Mouse (Mus musculus) urinary bladder, postnatal 0 days (tissue): ENCODE results near the gene Kctd6. TPM values are rescaled to one million over a fixed set of nuclear protein-coding genes. Genes with fewer than 3 reads are reported as not detected.

Source experiments
- polyA plus RNA-seq: library from polyadenylated mRNA; unstranded; fragments of >200 nt; fragmentation: Nextera tagmentation; extraction: Ambion mirVana; gene quantifications from 2 replicates; pipeline ENCODE4 v1.2.1, GENCODE M21; 2015

Gene Kctd6
- polyA plus RNA-seq = 11.6 and 12.2 TPM in 2 replicates

GRCm38 (mm10) chr14:8213803-8214224, at the start of gene Kctd6:
TSS of gene Kctd6 (plus strand) at chr14:8214140.

GRCm38 (mm10) chr14:8172507-8173410, 41.2 kb upstream of the Kctd6 start, which contains the start of gene Pdhb:
TSS of gene Pdhb (minus strand) at chr14:8173025.

GRCm38 (mm10) chr14:8259166-8259565, 45.2 kb downstream of the Kctd6 start, which contains the start of gene Acox2:
TSS of gene Acox2 (minus strand) at chr14:8259353.

Other genes with a start within 250 kb of the Kctd6 start
- gene Dnase1l3, start 219.6 kb upstream of the Kctd6 start, polyA plus RNA-seq = 1.2 TPM in 2 replicates
- gene Abhd6, start 211.2 kb upstream of the Kctd6 start, polyA plus RNA-seq = 15.3 and 18.1 TPM in 2 replicates
- gene Rpp14, start 133.8 kb upstream of the Kctd6 start, polyA plus RNA-seq = 42.7 and 43.7 TPM in 2 replicates
- gene Pxk, start 115.9 kb upstream of the Kctd6 start, polyA plus RNA-seq = 36.7 and 41.8 TPM in 2 replicates
- 135 and 141 TPM in 2 replicates for gene Pdhb, start 41.1 kb upstream of the Kctd6 start, polyA plus RNA-seq
- gene Acox2, start 45.2 kb downstream of the Kctd6 start, polyA plus RNA-seq = 0.23 TPM in 1 of 2 replicates, not detected in the other
- 0.06 and 0.10 TPM in 2 replicates for gene Fam107a, start 103.9 kb downstream of the Kctd6 start, polyA plus RNA-seq
- 19.6 and 19.7 TPM in 2 replicates for gene Oit1, start 164.6 kb downstream of the Kctd6 start, polyA plus RNA-seq